Mouse (Mus musculus): ENCODE data around the gene Map3k13.

DNA sequence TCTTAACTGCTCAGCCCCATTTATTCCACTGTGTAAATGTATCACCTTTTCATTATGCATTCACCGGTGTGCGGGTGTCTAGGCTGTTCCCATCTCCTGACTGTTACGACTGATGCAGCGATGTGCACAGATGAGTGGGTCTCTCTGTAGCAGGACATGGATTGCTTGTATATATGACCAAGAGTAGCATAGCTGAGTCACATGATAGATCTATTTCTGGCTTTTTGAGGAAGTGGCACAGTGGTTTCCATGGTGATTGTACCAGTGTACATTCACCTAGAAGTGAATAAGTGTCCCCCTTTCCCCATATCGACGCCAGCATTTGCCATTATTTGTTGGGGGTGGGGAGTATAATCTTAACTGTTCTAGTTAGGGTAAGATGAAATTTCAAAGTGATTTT is 119.2 kb downstream of the Map3k13 start:
- TF ChIP-seq CTCF (IDR thresholded peaks at IDR 0.05; ENCODE audit: control insufficient read depth, insufficient read depth, insufficient replicate concordance, low read depth, low read length) (no peak), POLR2A (IDR thresholded peaks at IDR 0.05; ENCODE audit: control insufficient read depth, low read depth, low read length) (no peak)
